ENCODE assay signal across 9 mouse cellular contexts in genomic region chr15:79326264-79326663, GRCm38 (mm10). TPM values are rescaled to one million over a fixed set of nuclear protein-coding genes. Genes with fewer than 3 reads are reported as not detected.
DNase-seq lines count a peak whose midpoint lies in the region; ATAC-seq and TF ChIP-seq lines count a peak whose summit lies in the region.
"Had no signal": no experiment of that assay in that cellular context is flagged by ENCODE, and none has a peak within 500 bp of the region (broad histone marks: within the 10 kb centered on the region; RNA-seq: fewer than 3 reads in every experiment).

No protein-coding gene starts in this region.

- peaks cover 23% of the 10 kb centered on the region for H3K4me1 ChIP-seq in intestine, embryonic 14.5 days (replicated peaks; ENCODE audit: control insufficient read depth, insufficient read depth, low read length)
- peaks cover 54% of the 10 kb centered on the region for H3K4me1 ChIP-seq in lung, embryonic 16.5 days (replicated peaks; ENCODE audit: control insufficient read depth, insufficient read depth, low read length)

- no peak for TF ChIP-seq CTCF in layer of hippocampus, adult 2 months (conservative IDR thresholded peaks at IDR 0.05)

- H3K36me3 ChIP-seq in intestine, embryonic 14.5 days (ENCODE audit: control insufficient read depth, insufficient read depth, low read length): no peaks in the 10 kb centered on the region
- no peaks in the 10 kb centered on the region for H3K36me3 ChIP-seq in lung, embryonic 16.5 days (ENCODE audit: control insufficient read depth, insufficient read depth, low read length)

- WGBS in intestine, embryonic 14.5 days: 52% methylated on average over 4 of the region's 4 CpGs
- 47% methylated on average over 4 of the region's 4 CpGs for WGBS in lung, embryonic 16.5 days

- no peak overlapping the region for H3K9ac ChIP-seq in intestine, embryonic 14.5 days (ENCODE audit: low read length)
- peak overlapping the region; percentile 29; the same call in 1 of the 2 replicates for H3K9ac ChIP-seq in lung, embryonic 16.5 days (ENCODE audit: low read length)

- no peaks in the 10 kb centered on the region for H3K27me3 ChIP-seq in intestine, embryonic 14.5 days (replicated peaks; ENCODE audit: control insufficient read depth, insufficient read depth, low read length)
- H3K27me3 ChIP-seq in lung, embryonic 16.5 days (ENCODE audit: control insufficient read depth, insufficient read depth, low read depth, low read length): no peaks in the 10 kb centered on the region

- ATAC-seq in intestine, embryonic 14.5 days (replicated peaks; ENCODE audit: low FRiP score, low TSS enrichment, low read depth): no peak
- peak; percentile 17 for ATAC-seq in lung, embryonic 16.5 days (ENCODE audit: low read depth)

- peak overlapping the region; percentile 83 for H3K4me2 ChIP-seq in intestine, embryonic 14.5 days (ENCODE audit: low read length)
- H3K4me2 ChIP-seq in lung, embryonic 16.5 days (ENCODE audit: low read depth, low read length): peak overlapping the region; percentile 62

- H3K4me3 ChIP-seq in intestine, embryonic 14.5 days (ENCODE audit: low read depth, low read length): no peak overlapping the region
- no peak overlapping the region for H3K4me3 ChIP-seq in lung, embryonic 16.5 days (ENCODE audit: low read length)
- H3K4me3 ChIP-seq in layer of hippocampus, adult 2 months: no peak overlapping the region

- H3K9me3 ChIP-seq in intestine, embryonic 14.5 days (ENCODE audit: control insufficient read depth, low read length): no peaks in the 10 kb centered on the region
- no peaks in the 10 kb centered on the region for H3K9me3 ChIP-seq in lung, embryonic 16.5 days (ENCODE audit: control insufficient read depth, low read length)

- peak overlapping the region; percentile 93; the same call in 1 of the 2 replicates for H3K27ac ChIP-seq in intestine, embryonic 14.5 days (ENCODE audit: low read depth)
- H3K27ac ChIP-seq in lung, embryonic 16.5 days (ENCODE audit: low read length): peak overlapping the region; percentile 93
- H3K27ac ChIP-seq in layer of hippocampus, adult 2 months: no peak overlapping the region; the same call in 1 of the 2 replicates

- DNase-seq in adrenal gland, postnatal 14 days: peak; percentile 57
- DNase-seq in adrenal gland, adult 18-20 months (ENCODE audit: low spot score in 2 of 2): no peak
- DNase-seq in 416B (ENCODE audit: low read depth): peak; percentile 28
- no peak for DNase-seq in intestine, embryonic 14.5 days (ENCODE audit: low spot score)
- no peak for DNase-seq in layer of hippocampus, adult 2 months (ENCODE audit: low spot score in 2 of 2)
- DNase-seq in testis, postnatal 10 days (ENCODE audit: low spot score): no peak
- DNase-seq in left cerebral cortex, adult 8-10 months (ENCODE audit: low spot score in 2 of 2): no peak
- DNase-seq: heart, adult 18-20 months had no signal

RNA-seq across cellular contexts. Expression of gene Pla2g6, which starts 1.9 kb away (rescaled TPM):
- 22.1 and 26.0 TPM in 2 replicates for total RNA-seq in adrenal gland, postnatal 14 days (2021)
- 10 to 100 TPM; 25.3 to 26.5 TPM for total RNA-seq in adrenal gland, adult 18-20 months (2021)
- 17.0 and 20.7 TPM in 2 replicates for polyA plus RNA-seq in intestine, embryonic 14.5 days (2014; fragmentation: Nextera tagmentation; extraction: Ambion mirVana)
- polyA plus RNA-seq in lung, embryonic 16.5 days (2015; fragmentation: Nextera tagmentation; extraction: Ambion mirVana): 20.1 and 22.4 TPM in 2 replicates
- total RNA-seq in layer of hippocampus, adult 2 months (2021): 10 to 100 TPM; 23.8 to 23.9 TPM
- 10 to 100 TPM; 21.4 to 24.1 (median 22.8) TPM for total RNA-seq in left cerebral cortex, adult 8-10 months (2022)

RNA-seq across cellular contexts. Expression of gene Maff, which starts 20.2 kb away (rescaled TPM):
- total RNA-seq in adrenal gland, postnatal 14 days (2021): 6.2 and 7.4 TPM in 2 replicates
- 10 to 100 TPM; 14.1 to 44.6 TPM for total RNA-seq in adrenal gland, adult 18-20 months (2021)
- 6.4 and 8.9 TPM in 2 replicates for polyA plus RNA-seq in intestine, embryonic 14.5 days (2014; fragmentation: Nextera tagmentation; extraction: Ambion mirVana)
- 5.2 and 6.5 TPM in 2 replicates for polyA plus RNA-seq in lung, embryonic 16.5 days (2015; fragmentation: Nextera tagmentation; extraction: Ambion mirVana)
- total RNA-seq in layer of hippocampus, adult 2 months (2021): 1 to 10 TPM in 1 of 2 experiments, under 1 TPM in 1; 0.87 to 1.8 TPM
- total RNA-seq in left cerebral cortex, adult 8-10 months (2022): 1 to 10 TPM; 1.2 to 3.8 (median 1.5) TPM

RNA-seq across cellular contexts. Expression of gene Baiap2l2, which starts 40.9 kb away (rescaled TPM):
- 0.30 TPM in 1 of 2 replicates, not detected in the other for total RNA-seq in adrenal gland, postnatal 14 days (2021)
- total RNA-seq in adrenal gland, adult 18-20 months (2021): under 1 TPM; 0.13 to 0.93 TPM
- 4.8 and 9.4 TPM in 2 replicates for polyA plus RNA-seq in intestine, embryonic 14.5 days (2014; fragmentation: Nextera tagmentation; extraction: Ambion mirVana)
- polyA plus RNA-seq in lung, embryonic 16.5 days (2015; fragmentation: Nextera tagmentation; extraction: Ambion mirVana): 4.1 and 6.2 TPM in 2 replicates
- 1 to 10 TPM; 1.2 to 2.7 TPM for total RNA-seq in layer of hippocampus, adult 2 months (2021)
- total RNA-seq in left cerebral cortex, adult 8-10 months (2022): 10 to 100 TPM in 3 of 4 experiments, 1 to 10 TPM in 1; 3.1 to 14.2 (median 11.4) TPM

Comparison
In these comparisons a context has a peak if more than half of its experiments do, and no peak if none do; other contexts are left out.
1. DNase-seq: peak in adrenal gland, postnatal 14 days (single experiment) and 416B (single experiment); none in adrenal gland, adult 18-20 months (0 of 2), intestine, embryonic 14.5 days (single experiment), layer of hippocampus, adult 2 months (0 of 2), testis, postnatal 10 days (single experiment) and left cerebral cortex, adult 8-10 months (0 of 2).